Mouse (Mus musculus) ES-E14 (cell line): Measurements from ENCODE around the gene Prune1. TPM values are rescaled to one million over a fixed set of nuclear protein-coding genes. Genes with fewer than 3 reads are reported as not detected.
A peak's percentile ranks its signal among the peaks of the same experiment; 100 is the strongest.

Experiments
- DNase-seq: peaks from one replicate; pipeline ENCODE4 v3.0.0-alpha.2; 2013; ENCODE audit warnings: low read depth, low spot score
- H3K27ac ChIP-seq: 2 replicates; pipeline ENCODE4 v1.5.1; 2012; ENCODE audit warnings: low read depth, mild to moderate bottlenecking, low read length, moderate library complexity, mixed read lengths; ENCODE audit not compliant: poor library complexity, insufficient read depth, severe bottlenecking
- H3K36me3 ChIP-seq: 2 replicates; pipeline ENCODE4 v1.6.1; 2012; ENCODE audit warnings: mild to moderate bottlenecking, low read length, moderate library complexity, mixed read lengths; ENCODE audit not compliant: control insufficient read depth, poor library complexity, insufficient read depth, severe bottlenecking
- H3K4me1 ChIP-seq, 2 experiments: fragments of 150-350 bp in 1 of 2; sonication (generic) in 1 of 2; 2 replicates each; pipeline ENCODE4 v1.6.1; 2012; ENCODE audit warnings: low read length in 2 of 2, mild to moderate bottlenecking in 1 of 2, mixed read lengths in 1 of 2; ENCODE audit not compliant: control insufficient read depth in 2 of 2, insufficient read depth in 2 of 2, poor library complexity in 1 of 2
- H3K4me3 ChIP-seq, 2 experiments: fragments of 150-350 bp in 1 of 2; sonication (generic) in 1 of 2; 2 replicates each; pipeline ENCODE4 v1.5.1; 2012; ENCODE audit warnings: low read length in 2 of 2, low read depth in 1 of 2, mild to moderate bottlenecking in 1 of 2, mixed read lengths in 1 of 2; ENCODE audit not compliant: insufficient read depth in 1 of 2, poor library complexity in 1 of 2, severe bottlenecking in 1 of 2
- H3K9ac ChIP-seq: 2 replicates; pipeline ENCODE4 v1.6.1; 2012; ENCODE audit warnings: low read depth, mild to moderate bottlenecking, low read length, mixed read lengths; ENCODE audit not compliant: poor library complexity, insufficient read depth, severe bottlenecking
- H3K9me3 ChIP-seq: fragments of 150-350 bp; sonication (generic); 2 replicates; pipeline ENCODE4 v1.6.1; 2012; ENCODE audit warnings: low read depth, mild to moderate bottlenecking, low read length; ENCODE audit not compliant: control insufficient read depth, insufficient read depth
- CHD2 ChIP-seq: IDR thresholded peaks from 2 replicates; pipeline ENCODE4 v1.6.1; 2014; ENCODE audit warnings: mild to moderate bottlenecking, low read depth, low read length, inconsistent platforms
- HCFC1 ChIP-seq: IDR thresholded peaks from 2 replicates; pipeline ENCODE4 v1.6.1; 2012; ENCODE audit warnings: low read length, inconsistent platforms, borderline replicate concordance; ENCODE audit not compliant: insufficient read depth
- MAFK ChIP-seq: IDR thresholded peaks from 2 replicates; pipeline ENCODE4 v1.6.1; 2014; ENCODE audit warnings: mild to moderate bottlenecking, low read depth, low read length, inconsistent platforms; ENCODE audit not compliant: insufficient read depth
- ZC3H11A ChIP-seq: IDR thresholded peaks from 2 replicates; pipeline ENCODE4 v1.6.1; 2012; ENCODE audit warnings: low read depth, mild to moderate bottlenecking, inconsistent platforms, low read length, borderline replicate concordance
- ZNF384 ChIP-seq: IDR thresholded peaks from 2 replicates; pipeline ENCODE4 v1.6.1; 2012; ENCODE audit warnings: low read depth, low read length, inconsistent platforms
- in situ Hi-C, 2 experiments: fragments of 600-800 bp; cut with MboI; formaldehyde crosslinking; loops; one replicate each; pipeline ENCODE4 v1.15.1; 2025; ENCODE audit warnings: low sequenced_read_pairs in 2 of 2, inconsistent platforms in 1 of 2; ENCODE audit not compliant: unreplicated experiment in 2 of 2
- total RNA-seq: library from RNA; depleted of rRNA; stranded (reverse); fragments of 300-350 nt; gene quantifications from 2 replicates; pipeline ENCODE4 v1.2.3, GENCODE M21; 2012

Gene Prune1
- total RNA-seq, 1 experiment: 26.4 TPM

DNA sequence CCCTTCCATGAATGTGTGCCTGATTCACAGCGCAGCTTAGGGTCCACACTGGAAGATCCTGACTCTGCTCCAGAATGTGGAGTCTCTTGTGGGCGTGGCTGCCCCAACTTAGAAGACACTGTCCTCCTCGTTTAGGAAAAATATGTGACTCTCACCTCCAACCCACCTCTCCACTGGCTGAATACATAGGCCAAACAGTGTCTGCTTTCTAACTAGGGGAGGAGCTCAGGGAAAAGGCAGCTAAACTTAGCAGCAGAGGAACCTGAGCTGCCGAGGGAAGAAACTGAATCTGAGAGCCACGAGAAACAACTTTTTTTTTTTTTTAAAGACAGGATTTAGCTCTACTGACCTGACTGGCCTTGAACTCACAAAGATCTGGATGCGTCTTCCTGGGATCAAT lies 6.7 kb downstream of the Prune1 start:
- Histone ChIP-seq H3K4me1 (peaks cover 10 to 18% of the 10 kb centered on the region in 2 experiments), H3K9me3 (no peaks in the 10 kb centered on the region), H3K9ac (no peak overlapping the region), H3K27ac (no peak overlapping the region; the same call in 1 of the 2 replicates), H3K4me3 (no peak overlapping the region), H3K36me3 (peaks cover 3% of the 10 kb centered on the region; the same call in 1 of the 2 replicates)
- DNase-seq: no peak
- in situ Hi-C loops: no loop called here
- TF ChIP-seq MAFK (no peak), ZNF384 (no peak), ZC3H11A (no peak), HCFC1 (no peak), CHD2 (no peak)

DNA sequence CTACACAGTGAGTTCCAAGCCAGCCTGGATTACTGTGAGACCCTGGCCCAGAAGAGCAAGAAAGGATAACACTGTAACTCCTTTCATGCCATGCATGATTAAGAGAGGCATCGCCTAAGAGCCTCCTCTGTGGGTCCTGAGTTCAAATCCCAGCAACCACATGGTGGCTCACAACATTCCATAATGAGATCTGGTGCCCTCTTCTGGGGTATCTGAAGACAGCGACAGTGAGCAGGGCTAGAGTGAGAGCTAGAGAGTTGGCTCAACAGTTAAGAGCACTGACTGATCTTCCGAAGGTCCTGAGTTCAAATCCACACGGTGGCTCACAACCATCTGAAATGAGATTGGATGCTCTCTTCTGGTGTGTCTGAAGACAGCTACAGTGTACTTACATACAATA lies 7.4 kb downstream of the Prune1 start:
- no peaks in the 10 kb centered on the region for H3K9me3 ChIP-seq
- H3K36me3 ChIP-seq: peaks cover 3% of the 10 kb centered on the region; the same call in 1 of the 2 replicates
- in situ Hi-C loops: no loop called here
- no peak overlapping the region for H3K4me3 ChIP-seq
- no peak overlapping the region for H3K27ac ChIP-seq
- H3K4me1 ChIP-seq: peaks cover 12 to 24% of the 10 kb centered on the region in 2 experiments
- H3K9ac ChIP-seq: no peak overlapping the region
- TF ChIP-seq MAFK (no peak), ZNF384 (0 out of 2 replicates have a peak, but pooled peaks have one; percentile 38), HCFC1 (no peak)
- DNase-seq: no peak

DNA sequence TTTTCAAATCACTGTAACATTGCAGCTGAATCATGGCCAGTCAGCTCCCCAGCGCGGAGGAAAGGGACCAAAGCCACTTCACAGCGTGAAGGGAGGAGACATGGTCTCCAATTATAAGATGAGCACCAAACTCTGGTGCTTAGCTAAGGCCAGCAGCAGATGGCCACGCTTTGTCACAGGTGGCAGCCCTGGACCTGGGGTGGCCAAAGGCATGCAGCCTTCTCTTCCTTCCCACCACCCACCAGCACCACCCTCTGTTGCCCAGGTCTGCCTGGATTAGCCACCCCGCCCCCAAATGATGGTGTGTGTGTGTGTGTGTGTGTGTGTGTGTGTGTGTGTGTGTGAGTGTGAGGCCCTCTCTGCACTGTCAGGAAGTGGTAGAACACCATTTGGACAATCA lies 8.4 kb downstream of the Prune1 start:
- no peak for TF ChIP-seq ZNF384
- no peak for TF ChIP-seq HCFC1
- no peak for TF ChIP-seq CHD2
- no peak for TF ChIP-seq MAFK
- no peak for TF ChIP-seq ZC3H11A
- Histone ChIP-seq H3K36me3 (peaks cover 3% of the 10 kb centered on the region; the same call in 1 of the 2 replicates), H3K4me3 (no peak overlapping the region; a peak in 1 of 4 replicates), H3K9me3 (no peaks in the 10 kb centered on the region), H3K27ac (peak overlapping the region; percentile 30), H3K4me1 (peaks cover 15 to 31% of the 10 kb centered on the region in 2 experiments), H3K9ac (peak overlapping the region; percentile 51; the same call in 1 of the 2 replicates)
- DNase-seq: no peak
- in situ Hi-C loops: no loop called here

DNA sequence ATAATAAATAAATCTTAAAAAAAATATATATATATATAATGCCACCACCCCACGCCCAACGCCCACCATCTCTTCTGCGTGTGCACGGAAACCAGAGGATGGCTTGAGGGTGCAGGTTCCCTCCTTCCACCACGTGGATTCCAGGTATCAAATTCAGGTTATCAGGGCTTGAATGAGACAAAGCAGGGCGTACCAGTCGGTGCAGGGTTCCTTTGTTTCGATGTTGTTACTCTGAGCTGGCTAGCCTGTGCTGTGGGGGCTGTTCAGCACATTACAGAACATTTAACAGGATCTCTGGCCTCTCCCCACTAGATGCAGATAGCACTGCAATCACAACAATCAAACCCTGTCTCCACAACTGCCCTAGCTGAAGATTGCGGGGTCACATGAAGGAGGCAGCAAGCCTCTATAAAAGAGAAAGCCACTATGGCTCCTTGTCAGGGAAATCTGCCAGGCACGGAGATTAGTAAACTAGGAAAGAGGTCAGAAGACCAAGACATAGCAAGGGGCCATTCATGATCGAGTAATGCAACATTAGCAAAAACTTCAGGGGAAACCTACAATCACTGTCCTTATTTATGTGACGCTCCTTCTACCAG lies 11.0 kb downstream of the Prune1 start:
- no peak for TF ChIP-seq HCFC1
- no peak for TF ChIP-seq CHD2
- no peak for TF ChIP-seq ZNF384
- no peak for TF ChIP-seq ZC3H11A
- TF ChIP-seq MAFK: no peak
- H3K27ac ChIP-seq: peak overlapping the region; percentile 56
- H3K9ac ChIP-seq: peak overlapping the region; percentile 20; the same call in 1 of the 2 replicates
- no peaks in the 10 kb centered on the region for H3K9me3 ChIP-seq
- in situ Hi-C loops: no loop called here
- H3K36me3 ChIP-seq: peaks cover 11% of the 10 kb centered on the region
- no peak for DNase-seq
- H3K4me1 ChIP-seq: peaks cover 9 to 31% of the 10 kb centered on the region in 2 experiments
- H3K4me3 ChIP-seq: 0 out of 4 replicates have a peak overlapping the region, but pooled peaks of 1 of the 2 experiments have one; percentile 11

DNA sequence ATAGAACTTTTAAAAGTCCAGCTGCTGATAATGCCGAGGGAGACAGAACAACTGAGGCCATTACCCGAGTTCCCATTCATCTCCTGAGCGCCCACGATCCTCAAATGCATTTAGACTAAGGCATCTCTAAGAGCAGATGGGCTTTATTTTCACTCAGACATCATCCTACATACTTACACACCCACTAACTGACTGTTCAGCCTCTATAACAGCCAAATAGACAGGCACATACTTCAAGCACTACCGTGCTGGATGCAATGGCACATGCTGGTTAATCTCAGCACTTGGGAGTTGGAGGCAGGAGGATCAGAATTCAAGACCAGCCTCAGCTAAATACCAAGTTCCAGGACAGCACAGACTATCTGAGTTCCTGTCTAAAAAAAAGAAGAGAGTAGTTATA lies 12.1 kb downstream of the Prune1 start:
- Histone ChIP-seq H3K4me3 (0 out of 4 replicates have a peak overlapping the region, but pooled peaks of 1 of the 2 experiments have one; percentile 5), H3K27ac (peak overlapping the region; percentile 24; the same call in 1 of the 2 replicates), H3K4me1 (peaks cover 9 to 28% of the 10 kb centered on the region in 2 experiments), H3K9ac (peak overlapping the region; percentile 48; the same call in 1 of the 2 replicates), H3K9me3 (no peaks in the 10 kb centered on the region), H3K36me3 (peaks cover 13% of the 10 kb centered on the region)
- DNase-seq: no peak
- TF ChIP-seq MAFK: no peak
- TF ChIP-seq ZNF384: no peak
- no peak for TF ChIP-seq CHD2
- TF ChIP-seq ZC3H11A: no peak
- no peak for TF ChIP-seq HCFC1
- in situ Hi-C loops: no loop called here
